Mouse (Mus musculus) kidney, adult 2 months (tissue): ENCODE measurements at regions not wholly inside any gene's neighbourhood (a gene's known extent, or its start where the extent isn't known, plus 50 kb on each side); places are given as distances from the start of the nearest gene placed in this dataset.

ENCODE experiments used
- DNase-seq: peaks from one replicate; pipeline ENCODE4 v3.0.0; 2021
- H3K27ac ChIP-seq: fragments of 200-500 bp; 2 replicates; pipeline ENCODE4 v1.5.1; 2012; ENCODE audit warnings: low read depth, low read length, control low read depth, inconsistent platforms; ENCODE audit not compliant: insufficient read depth
- H3K27me3 ChIP-seq: fragments of 200-500 bp; replicated peaks from 2 replicates; pipeline ENCODE4 v1.6.1; 2012; ENCODE audit warnings: mild to moderate bottlenecking, moderate library complexity, low read length, inconsistent platforms; ENCODE audit not compliant: control insufficient read depth, insufficient read depth
- H3K36me3 ChIP-seq: fragments of 200-500 bp; 2 replicates; pipeline ENCODE4 v1.6.1; 2012; ENCODE audit warnings: mild to moderate bottlenecking, moderate library complexity, low read length, inconsistent platforms; ENCODE audit not compliant: control insufficient read depth, insufficient read depth
- H3K4me1 ChIP-seq: fragments of 200-500 bp; 2 replicates; pipeline ENCODE4 v1.6.1; 2011; ENCODE audit warnings: low read length; ENCODE audit not compliant: control insufficient read depth, insufficient read depth
- H3K4me3 ChIP-seq: fragments of 200-500 bp; 2 replicates; pipeline ENCODE4 v1.5.1; 2011; ENCODE audit warnings: mild to moderate bottlenecking, low read depth, low read length, control low read depth; ENCODE audit not compliant: insufficient read depth
- CTCF ChIP-seq: fragments of 200-500 bp; conservative IDR thresholded peaks from 2 replicates; pipeline ENCODE4 v1.5.1; 2011; ENCODE audit warnings: low read depth, mild to moderate bottlenecking, control low read depth, low read length, moderate library complexity, mixed read lengths; ENCODE audit not compliant: insufficient read depth, insufficient read length
- POLR2A ChIP-seq: fragments of 200-500 bp; IDR thresholded peaks from one replicate; pipeline ENCODE4 v1.6.1; 2011; ENCODE audit warnings: low read depth, low read length, control low read depth
- WGBS: fragments of 180-500 bp; shearing (Covaris S2); methylation state at CpG from one replicate; pipeline ENCODE4 v1.1.7; 2018; 5-methylcytosine and 5-hydroxymethylcytosine counted together

- TF ChIP-seq POLR2A (no peak), CTCF (no peak)
- Histone ChIP-seq H3K4me1 (no peaks in the 10 kb centered on the region), H3K36me3 (no peaks in the 10 kb centered on the region), H3K27ac (no peak overlapping the region), H3K27me3 (no peaks in the 10 kb centered on the region), H3K4me3 (no peak overlapping the region)
- 72% methylated on average over 2 of the region's 2 CpGs for WGBS
- peak; percentile 36 for DNase-seq
These were observed 110.0 kb upstream of the Usp24 start for GRCm38 (mm10) chr4:106206023-106206422.

DNA sequence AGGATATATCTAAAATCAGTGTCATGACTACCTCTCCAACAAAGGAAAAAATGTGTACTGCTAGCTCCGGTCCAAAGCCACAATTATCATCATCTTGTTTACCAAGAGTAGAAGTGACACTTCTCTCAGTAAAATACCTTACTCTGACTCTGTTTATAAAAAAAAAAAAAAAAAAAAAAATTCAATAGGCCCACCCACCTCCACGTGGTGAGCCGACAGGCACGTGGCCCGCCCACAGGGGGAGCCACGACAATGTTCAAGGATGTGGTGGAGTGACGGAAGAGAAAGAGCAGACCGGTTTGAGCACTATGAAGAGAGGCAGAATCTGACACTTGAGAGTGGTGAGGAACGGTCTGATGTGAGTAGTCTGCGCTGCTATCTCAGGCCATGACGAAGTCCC, 106.5 kb upstream of the Usp24 start:
- WGBS: 89% methylated on average over 11 of the region's 11 CpGs
- TF ChIP-seq POLR2A: no peak
- no peak for TF ChIP-seq CTCF
- no peak for DNase-seq

GRCm38 (mm10) chr4:106209975-106210374, 106.0 kb upstream of the Usp24 start:
- Histone ChIP-seq H3K4me3 (no peak overlapping the region), H3K27me3 (no peaks in the 10 kb centered on the region), H3K27ac (no peak overlapping the region), H3K4me1 (no peaks in the 10 kb centered on the region), H3K36me3 (no peaks in the 10 kb centered on the region)
- WGBS: 100% methylated on average over 1 of the region's 1 CpGs
- TF ChIP-seq POLR2A (no peak), CTCF (peak; percentile 60)
- peak; percentile 30 for DNase-seq

More for the DNA sequence above, 106.5 kb upstream of the Usp24 start:
- H3K27me3 ChIP-seq: no peaks in the 10 kb centered on the region
- no peaks in the 10 kb centered on the region for H3K36me3 ChIP-seq
- H3K27ac ChIP-seq: no peak overlapping the region
- no peak overlapping the region for H3K4me3 ChIP-seq
- H3K4me1 ChIP-seq: no peaks in the 10 kb centered on the region

DNA sequence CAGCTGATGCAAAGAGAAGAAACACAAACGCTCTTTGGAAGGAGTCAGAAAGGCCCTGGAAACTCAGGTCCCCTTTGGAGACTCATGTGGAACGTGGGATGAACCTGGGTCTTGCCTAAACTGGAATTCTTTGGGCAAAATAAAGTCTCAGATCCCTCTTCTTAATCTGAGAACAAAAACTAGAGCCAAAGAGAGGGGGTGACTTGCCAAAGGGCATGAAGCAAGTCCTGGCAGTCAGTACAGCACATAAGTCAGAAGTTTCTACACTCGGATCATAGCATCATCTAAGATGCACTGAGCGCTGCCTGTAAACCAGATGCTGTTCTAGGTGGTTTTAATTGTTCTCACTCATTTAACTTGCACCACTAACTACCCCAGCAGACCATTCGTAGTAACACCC, 101.8 kb upstream of the Usp24 start:
- no peak for DNase-seq
- Histone ChIP-seq H3K27me3 (no peaks in the 10 kb centered on the region), H3K4me3 (no peak overlapping the region), H3K36me3 (no peaks in the 10 kb centered on the region), H3K4me1 (no peaks in the 10 kb centered on the region), H3K27ac (no peak overlapping the region)
- TF ChIP-seq POLR2A: no peak
- TF ChIP-seq CTCF: no peak
- WGBS: 85% methylated on average over 5 of the region's 5 CpGs

DNA sequence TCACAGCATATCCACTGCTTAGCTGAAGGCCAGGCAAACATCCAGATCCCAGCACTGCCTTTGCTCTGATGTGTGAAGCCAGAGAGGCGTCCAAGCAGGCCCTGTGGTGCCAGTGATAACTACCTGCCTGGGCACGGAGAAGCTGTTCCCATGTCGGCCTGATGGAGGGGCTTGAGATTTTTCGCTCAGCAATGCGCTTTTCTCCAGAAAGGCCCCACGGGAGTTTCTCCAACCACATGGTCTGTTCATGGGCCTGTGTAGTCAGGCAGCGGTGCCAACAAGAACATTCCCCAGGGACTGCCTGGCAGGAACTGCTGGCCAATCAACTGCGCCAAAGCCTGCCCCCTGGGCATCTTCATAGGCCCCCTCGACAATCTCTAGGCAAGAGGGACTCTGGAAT, 95.4 kb upstream of the Usp24 start:
- WGBS: 81% methylated on average over 9 of the region's 9 CpGs
- TF ChIP-seq POLR2A (no peak), CTCF (no peak)

GRCm38 (mm10) chr4:106225184-106225862, 90.7 kb upstream of the Usp24 start:
- TF ChIP-seq POLR2A (no peak), CTCF (peak; percentile 77)

More for the DNA sequence above, 95.4 kb upstream of the Usp24 start:
- H3K4me1 ChIP-seq: no peaks in the 10 kb centered on the region
- H3K4me3 ChIP-seq: no peak overlapping the region
- no peaks in the 10 kb centered on the region for H3K36me3 ChIP-seq
- no peaks in the 10 kb centered on the region for H3K27me3 ChIP-seq
- no peak for DNase-seq
- H3K27ac ChIP-seq: no peak overlapping the region

DNA sequence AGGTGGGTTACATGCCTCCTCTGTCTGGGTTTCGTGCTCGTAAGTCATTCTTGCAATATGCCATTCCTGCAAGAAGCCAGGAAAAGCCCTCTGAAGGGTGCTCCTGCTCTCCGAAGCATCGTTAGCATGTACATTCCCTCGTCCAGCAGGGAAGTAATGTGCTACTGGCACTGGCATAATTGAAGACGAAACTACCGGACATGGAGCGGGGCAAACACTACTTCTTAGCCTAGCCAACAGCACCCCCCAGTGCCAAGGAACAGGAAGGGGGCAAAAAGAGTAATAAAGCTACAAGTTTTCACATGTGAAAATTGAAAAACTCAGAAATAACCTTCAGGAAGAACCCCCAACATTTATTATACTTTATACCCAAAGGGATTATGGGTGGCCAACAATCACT, 88.6 kb upstream of the Usp24 start:
- peak; percentile 47 for DNase-seq
- no peak for TF ChIP-seq POLR2A
- Histone ChIP-seq H3K4me1 (peaks cover 6% of the 10 kb centered on the region; the same call in 1 of the 2 replicates), H3K36me3 (no peaks in the 10 kb centered on the region), H3K27ac (no peak overlapping the region), H3K27me3 (no peaks in the 10 kb centered on the region), H3K4me3 (no peak overlapping the region)
- WGBS: 54% methylated on average over 8 of the region's 8 CpGs

More at GRCm38 (mm10) chr4:106225184-106225862, 90.7 kb upstream of the Usp24 start:
- H3K36me3 ChIP-seq: no peaks in the 10 kb centered on the region
- H3K27me3 ChIP-seq: no peaks in the 10 kb centered on the region
- DNase-seq: peak; percentile 51
- no peak overlapping the region for H3K27ac ChIP-seq
- H3K4me1 ChIP-seq: peaks cover 6% of the 10 kb centered on the region; the same call in 1 of the 2 replicates
- H3K4me3 ChIP-seq: no peak overlapping the region
- 49% methylated on average over 12 of the region's 12 CpGs for WGBS

DNA sequence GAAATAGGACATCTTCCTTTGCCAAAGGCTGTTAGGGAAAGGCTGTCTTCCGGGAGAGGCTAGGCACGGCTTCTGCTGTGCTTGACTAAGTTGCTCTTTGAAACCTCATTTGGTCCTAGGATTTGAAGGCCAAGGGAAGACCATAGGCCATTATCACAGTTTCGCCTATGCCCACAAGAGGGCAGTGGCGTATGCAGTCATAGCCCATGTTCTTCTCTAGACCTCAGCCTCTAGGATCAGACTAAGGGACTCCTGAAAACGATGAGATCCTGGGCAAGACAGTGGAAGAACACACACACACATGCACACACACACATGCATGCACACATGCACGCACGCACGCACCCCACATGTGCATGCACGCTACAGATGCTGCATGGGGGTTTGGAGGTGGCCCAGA, 87.5 kb upstream of the Usp24 start:
- no peaks in the 10 kb centered on the region for H3K27me3 ChIP-seq
- no peaks in the 10 kb centered on the region for H3K36me3 ChIP-seq
- peak; percentile 94 for DNase-seq
- H3K27ac ChIP-seq: no peak overlapping the region
- WGBS: 27% methylated on average over 9 of the region's 9 CpGs
- H3K4me1 ChIP-seq: peaks cover 6% of the 10 kb centered on the region; the same call in 1 of the 2 replicates
- H3K4me3 ChIP-seq: no peak overlapping the region
- TF ChIP-seq CTCF: peak; percentile 98; the same call in 1 of the 2 replicates
- no peak for TF ChIP-seq POLR2A
